Mouse (Mus musculus) kidney, adult 2 months (tissue): ENCODE results near the gene Emp1.

ENCODE experiments used
- CTCF ChIP-seq: fragments of 200-500 bp; conservative IDR thresholded peaks from 2 replicates; pipeline ENCODE4 v1.5.1; 2011; ENCODE audit warnings: low read depth, mild to moderate bottlenecking, control low read depth, low read length, moderate library complexity, mixed read lengths; ENCODE audit not compliant: insufficient read depth, insufficient read length
- POLR2A ChIP-seq: fragments of 200-500 bp; IDR thresholded peaks from one replicate; pipeline ENCODE4 v1.6.1; 2011; ENCODE audit warnings: low read depth, low read length, control low read depth

DNA sequence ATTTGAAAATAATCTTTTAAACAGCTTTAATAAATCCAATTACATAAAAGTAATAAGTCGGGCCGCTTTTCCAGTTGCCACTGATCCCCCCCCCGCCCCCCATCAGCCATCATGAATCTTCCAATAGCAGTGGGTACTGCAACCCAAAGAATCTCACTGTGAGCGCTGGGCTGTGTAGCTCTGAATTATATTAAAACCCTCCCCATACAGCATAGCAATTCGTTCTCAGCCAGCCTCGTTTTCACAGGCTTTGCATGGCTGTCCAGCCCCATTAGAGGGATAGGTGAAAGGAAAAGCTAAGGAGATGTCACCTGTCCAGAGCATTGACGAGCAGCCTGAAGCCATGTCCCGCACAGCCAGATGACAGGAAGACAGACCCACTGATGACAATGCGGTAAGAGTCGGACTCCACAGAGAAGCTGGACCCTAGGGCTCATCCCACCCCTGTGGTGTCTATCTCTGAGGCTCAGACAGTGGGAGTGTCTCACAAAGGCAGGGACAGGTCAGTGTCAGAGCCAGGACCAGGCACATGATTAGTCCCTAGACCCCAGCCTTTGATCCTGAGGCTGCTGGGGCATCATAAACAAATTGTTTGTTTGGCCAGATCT, 49.5 kb downstream of the Emp1 start:
- TF ChIP-seq POLR2A, result no peak
- TF ChIP-seq CTCF, result no peak
